Mouse (Mus musculus) thymus, adult 2 months (tissue): Measurements from ENCODE around the gene Ces3b.

ENCODE experiments used
- CTCF ChIP-seq: fragments of 200-500 bp; IDR thresholded peaks from 2 replicates; pipeline ENCODE4 v1.5.1; 2012; ENCODE audit warnings: mild to moderate bottlenecking, control low read depth, low read length, moderate library complexity, borderline replicate concordance; ENCODE audit not compliant: control insufficient read depth, poor library complexity, insufficient read depth; ENCODE audit errors: extremely low read depth
- POLR2A ChIP-seq: fragments of 200-500 bp; IDR thresholded peaks from 2 replicates; pipeline ENCODE4 v1.6.1; 2012; ENCODE audit warnings: mild to moderate bottlenecking, low read length, control low read depth, moderate library complexity; ENCODE audit not compliant: control insufficient read depth, poor library complexity, insufficient read depth; ENCODE audit errors: extremely low read depth

GRCm38 (mm10) chr8:105083449-105084050 lies at the start of gene Ces3b:
- no peak for TF ChIP-seq CTCF
- no peak for TF ChIP-seq POLR2A
